Mouse (Mus musculus) bone marrow macrophage, adult 2 months (primary cell): ENCODE measurements around the gene Sipa1l3. TPM values are rescaled to one million over a fixed set of nuclear protein-coding genes. Genes with fewer than 3 reads are reported as not detected.

Experiments
- H3K27ac ChIP-seq: 2 replicates; pipeline ENCODE4 v1.5.1; 2012; ENCODE audit warnings: low read depth, low read length; ENCODE audit not compliant: insufficient read depth
- H3K4me1 ChIP-seq: 2 replicates; pipeline ENCODE4 v1.6.1; 2012; ENCODE audit warnings: low read length; ENCODE audit not compliant: control insufficient read depth, insufficient read depth
- H3K4me3 ChIP-seq: 2 replicates; pipeline ENCODE4 v1.5.1; 2012; ENCODE audit warnings: mild to moderate bottlenecking, low read length, moderate library complexity; ENCODE audit not compliant: insufficient read depth
- CTCF ChIP-seq: IDR thresholded peaks from 2 replicates; pipeline ENCODE4 v1.5.1; 2012; ENCODE audit warnings: low read depth, mild to moderate bottlenecking, low read length, moderate library complexity
- POLR2A ChIP-seq: IDR thresholded peaks from 2 replicates; pipeline ENCODE4 v1.6.1; 2012; ENCODE audit warnings: mild to moderate bottlenecking, low read depth, low read length, borderline replicate concordance
- polyA plus RNA-seq: library from polyadenylated mRNA; stranded (reverse); fragments of >200 nt; gene quantifications from 2 replicates; pipeline ENCODE4 v1.2.4, GENCODE M21; 2012; ENCODE audit not compliant: missing spikeins, insufficient read depth, insufficient read length

Gene Sipa1l3
- polyA plus RNA-seq, 1 experiment = 23.4 TPM

DNA sequence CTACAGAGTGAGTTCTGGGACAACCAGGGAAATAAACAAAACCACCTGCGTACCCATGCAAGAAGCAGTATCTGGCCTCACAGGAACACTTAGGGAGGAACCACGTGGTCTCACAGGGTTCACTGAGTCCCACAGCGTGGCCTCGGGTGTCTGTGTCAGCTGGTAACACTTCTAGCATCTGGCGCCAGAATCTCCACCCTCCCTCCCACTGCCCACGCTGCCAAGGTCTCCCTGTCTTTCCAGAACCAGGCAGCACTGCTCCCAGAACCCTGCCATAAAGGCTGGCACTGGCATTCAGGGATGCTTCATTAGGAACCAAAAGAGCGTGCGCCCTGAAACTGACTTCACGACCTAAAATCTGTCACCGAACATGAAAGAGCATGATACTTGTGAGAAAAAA, 84.7 kb downstream of the Sipa1l3 start:
- H3K4me3 ChIP-seq = no peak overlapping the region
- TF ChIP-seq POLR2A (no peak), CTCF (no peak)
- no peak overlapping the region for H3K27ac ChIP-seq
- H3K4me1 ChIP-seq = peaks cover 3% of the 10 kb centered on the region

DNA sequence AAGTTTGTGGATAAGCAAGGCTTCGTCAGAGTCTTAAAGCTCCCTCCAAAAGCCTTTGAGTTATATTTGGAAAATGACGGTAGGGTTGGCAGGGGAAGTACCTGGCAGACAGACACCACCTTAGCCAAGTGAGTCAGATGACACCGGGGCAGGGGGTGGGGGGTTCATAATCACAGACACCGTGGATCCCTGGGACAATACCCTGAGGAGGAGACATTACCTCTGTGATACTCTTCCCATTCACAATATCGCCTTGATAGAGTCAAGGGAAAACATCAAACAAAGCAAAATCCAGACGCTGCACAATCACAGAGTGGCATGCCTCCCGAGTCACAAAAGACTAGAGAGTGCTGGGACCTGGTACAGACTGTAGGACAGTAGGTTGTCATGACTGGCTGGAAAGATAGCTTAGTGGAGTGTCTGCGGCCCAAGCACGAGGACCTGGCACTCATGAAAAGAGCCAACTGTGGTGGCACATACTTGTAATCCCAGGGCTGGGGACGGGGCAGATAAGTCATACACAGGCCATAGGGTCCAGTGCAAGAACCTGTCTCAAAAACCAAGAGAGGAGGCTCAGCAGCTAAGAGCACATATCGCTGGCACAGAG, 85.4 kb downstream of the Sipa1l3 start:
- Histone ChIP-seq H3K4me3 (no peak overlapping the region), H3K4me1 (peaks cover 3% of the 10 kb centered on the region), H3K27ac (no peak overlapping the region)
- no peak for TF ChIP-seq CTCF
- no peak for TF ChIP-seq POLR2A

GRCm38 (mm10) chr7:29432180-29432946, 86.1 kb downstream of the Sipa1l3 start:
- peaks cover 3% of the 10 kb centered on the region for H3K4me1 ChIP-seq
- H3K4me3 ChIP-seq = no peak overlapping the region
- no peak for TF ChIP-seq CTCF
- no peak for TF ChIP-seq POLR2A
- H3K27ac ChIP-seq = no peak overlapping the region

GRCm38 (mm10) chr7:29430739-29431211, 87.7 kb downstream of the Sipa1l3 start:
- Histone ChIP-seq H3K4me3 (no peak overlapping the region), H3K27ac (no peak overlapping the region), H3K4me1 (peaks cover 5% of the 10 kb centered on the region)
- TF ChIP-seq CTCF = no peak
- no peak for TF ChIP-seq POLR2A

DNA sequence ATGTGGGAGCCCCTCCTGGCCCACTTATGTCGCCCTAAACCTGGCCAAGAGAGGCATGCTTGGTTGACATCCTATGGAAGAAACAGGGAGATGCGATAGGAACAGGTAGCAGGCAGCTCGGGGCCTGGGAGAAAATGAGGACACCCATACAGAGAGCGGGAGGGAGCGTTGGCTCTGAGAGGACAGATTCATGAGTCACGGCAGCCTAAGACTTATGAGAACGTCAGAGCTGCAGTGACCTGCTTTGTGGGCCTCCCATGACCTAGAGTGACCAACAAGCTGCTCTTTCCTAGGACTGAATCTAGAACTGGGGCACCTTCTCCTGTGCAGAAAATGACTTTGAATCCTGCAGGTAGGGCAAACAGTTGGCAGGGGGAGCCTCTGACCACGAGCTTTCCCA, 92.4 kb downstream of the Sipa1l3 start:
- TF ChIP-seq POLR2A = no peak
- TF ChIP-seq CTCF = no peak
- no peak overlapping the region for H3K27ac ChIP-seq
- H3K4me3 ChIP-seq = no peak overlapping the region
- H3K4me1 ChIP-seq = peaks cover 32% of the 10 kb centered on the region

- Histone ChIP-seq H3K4me1 (peaks cover 32% of the 10 kb centered on the region), H3K27ac (no peak overlapping the region), H3K4me3 (no peak overlapping the region)
- no peak for TF ChIP-seq POLR2A
- TF ChIP-seq CTCF = no peak
Measured at GRCm38 (mm10) chr7:29425413-29425827, 93.0 kb downstream of the Sipa1l3 start.

- TF ChIP-seq POLR2A (no peak), CTCF (no peak)
- no peak overlapping the region for H3K4me3 ChIP-seq
Measured at GRCm38 (mm10) chr7:29424690-29425089, 93.8 kb downstream of the Sipa1l3 start.

DNA sequence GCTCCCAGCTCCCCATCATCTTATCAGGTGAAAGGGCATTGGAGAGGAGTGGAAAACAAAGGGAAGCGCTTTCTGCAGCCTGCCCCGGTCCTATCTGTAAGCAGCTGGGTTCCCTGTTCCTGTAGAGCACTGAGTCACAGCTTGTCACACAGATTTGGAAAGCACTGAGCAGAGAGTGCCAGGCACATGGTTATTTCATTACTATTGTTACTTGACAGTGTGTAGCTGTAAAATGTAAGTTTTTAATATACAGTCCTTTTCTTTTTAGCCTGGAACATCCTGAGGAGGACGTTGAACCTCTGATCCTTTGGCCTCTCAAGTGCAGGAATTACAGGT, 96.6 kb downstream of the Sipa1l3 start:
- Histone ChIP-seq H3K4me1 (peaks cover 40% of the 10 kb centered on the region), H3K4me3 (no peak overlapping the region), H3K27ac (no peak overlapping the region; the same call in 1 of the 2 replicates)
- TF ChIP-seq POLR2A = no peak
- TF ChIP-seq CTCF = no peak

More at GRCm38 (mm10) chr7:29424690-29425089, 93.8 kb downstream of the Sipa1l3 start:
- peaks cover 32% of the 10 kb centered on the region for H3K4me1 ChIP-seq
- no peak overlapping the region for H3K27ac ChIP-seq

DNA sequence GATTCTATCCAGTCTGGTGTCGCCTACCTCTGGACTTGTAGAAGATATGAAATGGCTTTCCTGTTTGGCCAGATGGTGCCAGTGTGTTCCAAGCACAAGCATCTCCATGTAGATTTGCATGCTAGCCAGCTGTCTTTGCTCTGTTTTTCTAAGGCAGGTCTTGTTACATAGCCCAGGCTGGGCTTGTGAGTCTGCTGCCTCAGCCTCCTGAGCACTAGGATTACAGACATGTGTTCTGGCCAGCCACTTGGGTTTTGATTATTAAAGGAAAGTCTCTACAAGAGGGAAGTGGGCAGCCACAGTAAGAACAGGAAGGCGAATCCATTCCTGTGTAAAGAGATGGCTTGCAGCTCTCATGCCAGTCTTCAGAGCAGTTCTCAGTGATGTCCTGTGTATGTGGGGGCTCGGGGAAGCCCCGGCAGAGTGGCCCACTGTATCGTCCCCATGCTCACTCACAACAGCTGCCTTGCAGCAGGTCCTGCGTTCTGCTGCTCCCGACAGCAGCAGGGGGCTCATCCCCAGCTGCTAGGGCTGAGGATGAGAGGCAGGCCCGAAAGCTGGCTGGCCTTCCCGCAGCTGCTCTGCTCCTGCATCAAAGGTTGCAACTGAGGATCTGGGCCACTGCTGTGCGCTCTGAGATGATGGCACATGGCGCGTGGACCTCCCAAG, 97.1 kb downstream of the Sipa1l3 start:
- peak overlapping the region; percentile 43 for H3K27ac ChIP-seq
- no peak overlapping the region for H3K4me3 ChIP-seq
- TF ChIP-seq CTCF (no peak), POLR2A (no peak)
- peaks cover 42% of the 10 kb centered on the region for H3K4me1 ChIP-seq

GRCm38 (mm10) chr7:29419836-29420235, 98.6 kb downstream of the Sipa1l3 start:
- Histone ChIP-seq H3K4me1 (peaks cover 31% of the 10 kb centered on the region), H3K27ac (no peak overlapping the region), H3K4me3 (no peak overlapping the region)
- TF ChIP-seq POLR2A = no peak
- TF ChIP-seq CTCF = no peak
